Comparison of ENCODE assay signal across 9 mouse cellular contexts in genomic region chr13:104962716-104963411, GRCm38 (mm10).
DNase-seq lines count a peak whose midpoint lies in the region; ATAC-seq and TF ChIP-seq lines count a peak whose summit lies in the region.
"Had no signal": no experiment of that assay in that cellular context is flagged by ENCODE, and none has a peak within 500 bp of the region (broad histone marks: within the 10 kb centered on the region; RNA-seq: fewer than 3 reads in every experiment).

No protein-coding gene starts in this region.

- DNase-seq in heart, adult 9 months (ENCODE audit: low spot score in 2 of 2) = no peak
- DNase-seq in cerebellum, adult 11 months = peak; percentile 70
- DNase-seq in forebrain, postnatal 0 days = peak; percentile 58
- no peak for DNase-seq in urinary bladder, postnatal 14 days (ENCODE audit: low spot score)
- DNase-seq in adrenal gland, postnatal 14 days = no peak
- DNase-seq in gastrocnemius, adult 2 months = no peak
- DNase-seq: heart, adult 18-20 months had no signal

- H3K27ac ChIP-seq in heart, embryonic 13.5 days (replicated peaks) = no peak overlapping the region
- no peak overlapping the region for H3K27ac ChIP-seq in forebrain, postnatal 0 days (ENCODE audit: low read depth, low read length)
- no peak overlapping the region for H3K27ac ChIP-seq in limb, embryonic 13.5 days
- no peak overlapping the region for H3K27ac ChIP-seq in gastrocnemius, adult 2 months

- intact Hi-C loops in gastrocnemius, adult 2 months (cut with DNase I) = no loop called here

- ATAC-seq in heart, embryonic 13.5 days (ENCODE audit: extremely low read depth, insufficient number of reproducible peaks, low FRiP score, low TSS enrichment) = no peak
- ATAC-seq in forebrain, postnatal 0 days = peak; percentile 89
- peak; percentile 58; the same call in 1 of the 2 replicates for ATAC-seq in limb, embryonic 13.5 days (ENCODE audit: low FRiP score, low read depth)

- no peaks in the 10 kb centered on the region for H3K27me3 ChIP-seq in heart, embryonic 13.5 days (replicated peaks)
- no peaks in the 10 kb centered on the region for H3K27me3 ChIP-seq in forebrain, postnatal 0 days (ENCODE audit: insufficient read depth, low read length)
- H3K27me3 ChIP-seq in limb, embryonic 13.5 days = no peaks in the 10 kb centered on the region

- H3K4me2 ChIP-seq in heart, embryonic 13.5 days = peak overlapping the region; percentile 13; the same call in 1 of the 2 replicates
- 0 out of 2 replicates have a peak overlapping the region, but pooled peaks have one; percentile 1 for H3K4me2 ChIP-seq in forebrain, postnatal 0 days (ENCODE audit: low read depth)
- H3K4me2 ChIP-seq in limb, embryonic 13.5 days (replicated peaks) = no peak overlapping the region

- TF ChIP-seq CTCF in forebrain, postnatal 0 days (IDR thresholded peaks at IDR 0.05; ENCODE audit: low read depth) = no peak
- TF ChIP-seq CTCF in gastrocnemius, adult 2 months (IDR thresholded peaks at IDR 0.05) = no peak

- no peaks in the 10 kb centered on the region for H3K9me3 ChIP-seq in heart, embryonic 13.5 days
- H3K9me3 ChIP-seq in forebrain, postnatal 0 days (ENCODE audit: low read length) = no peaks in the 10 kb centered on the region
- no peaks in the 10 kb centered on the region for H3K9me3 ChIP-seq in limb, embryonic 13.5 days

- no peak overlapping the region for H3K4me3 ChIP-seq in heart, embryonic 13.5 days
- H3K4me3 ChIP-seq in forebrain, postnatal 0 days (ENCODE audit: low read depth, low read length) = no peak overlapping the region
- H3K4me3 ChIP-seq in limb, embryonic 13.5 days = no peak overlapping the region
- no peak overlapping the region for H3K4me3 ChIP-seq in gastrocnemius, adult 2 months

- 50% methylated on average over 11 of the region's 11 CpGs for WGBS in heart, embryonic 13.5 days
- WGBS in forebrain, postnatal 0 days = 35% methylated on average over 11 of the region's 11 CpGs
- 49% methylated on average over 11 of the region's 11 CpGs for WGBS in limb, embryonic 13.5 days

- peaks cover 31% of the 10 kb centered on the region for H3K4me1 ChIP-seq in heart, embryonic 13.5 days
- 0 out of 2 replicates have a peak, but pooled peaks cover 10% of the 10 kb centered on the region for H3K4me1 ChIP-seq in forebrain, postnatal 0 days (ENCODE audit: insufficient read depth)
- H3K4me1 ChIP-seq in limb, embryonic 13.5 days = peaks cover 11% of the 10 kb centered on the region

- no peak overlapping the region for H3K9ac ChIP-seq in heart, embryonic 13.5 days
- no peak overlapping the region for H3K9ac ChIP-seq in forebrain, postnatal 0 days
- no peak overlapping the region for H3K9ac ChIP-seq in limb, embryonic 13.5 days

- H3K36me3 ChIP-seq in heart, embryonic 13.5 days = no peaks in the 10 kb centered on the region
- peaks cover 7% of the 10 kb centered on the region; the same call in 1 of the 2 replicates for H3K36me3 ChIP-seq in forebrain, postnatal 0 days (ENCODE audit: insufficient read depth)
- no peaks in the 10 kb centered on the region for H3K36me3 ChIP-seq in limb, embryonic 13.5 days

Comparison
In these comparisons a context has a peak if more than half of its experiments do, and no peak if none do; other contexts are left out.
1. DNase-seq: peak in cerebellum, adult 11 months (single experiment) and forebrain, postnatal 0 days (single experiment); none in heart, adult 9 months (0 of 2), urinary bladder, postnatal 14 days (single experiment), adrenal gland, postnatal 14 days (single experiment) and gastrocnemius, adult 2 months (single experiment).